Mouse (Mus musculus) heart, adult 18-20 months (tissue): ENCODE data around the gene Gm10842. TPM values are rescaled to one million over a fixed set of nuclear protein-coding genes. Genes with fewer than 3 reads are reported as not detected.
A peak's percentile ranks its signal among the peaks of the same experiment; 100 is the strongest.
"Not testable (repeated sequence)": the region's sequence is repeated elsewhere in the genome, so short reads cannot be mapped to it uniquely, and the experiment has no call there.

Experiments used
- DNase-seq, 2 experiments: peaks; one replicate each; pipeline ENCODE4 v3.0.0; 2021 to 2022; ENCODE audit warnings: mixed read lengths in 1 of 2
- long read RNA-seq, 2 experiments: library from polyadenylated mRNA; stranded (forward); transcript quantifications; one replicate each; pipeline ENCODE4 v2.0.0; 2021
- total RNA-seq, 2 experiments: library from RNA; stranded (reverse); gene quantifications; 2 replicates each; pipeline ENCODE4 v1.2.3; 2021

The Gm10842 gene
- total RNA-seq: not detected
- long read RNA-seq, experiment 1: 0 reads
- long read RNA-seq, experiment 2: 0 reads

GRCm38 (mm10) chr11:105146593-105146992 lies at the start of gene Gm10842:
Gm10842 (plus strand) TSS chr11:105146893.
- no peak for DNase-seq

DNA sequence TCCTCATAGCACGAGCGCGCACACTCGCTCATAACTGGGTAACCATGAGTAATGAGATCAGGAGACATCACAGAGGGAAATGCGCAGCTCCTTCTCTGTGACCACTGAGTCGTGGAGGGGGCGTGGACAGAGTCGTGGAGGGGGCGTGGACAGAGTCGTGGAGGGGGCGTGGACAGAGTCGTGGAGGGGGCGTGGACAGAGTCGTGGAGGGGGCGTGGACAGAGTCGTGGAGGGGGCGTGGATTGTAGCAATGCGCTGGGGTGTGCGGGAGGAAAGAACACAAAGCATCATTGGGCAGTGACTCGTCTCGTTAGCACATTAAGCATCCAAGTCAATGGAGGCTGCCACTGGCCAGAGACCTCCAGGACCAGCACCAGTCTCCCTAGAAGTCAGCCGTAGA lies 34.2 kb upstream of the Gm10842 start:
- DNase-seq: not testable (repeated sequence)

GRCm38 (mm10) chr11:105117814-105118213 lies 28.9 kb upstream of the Gm10842 start:
- no peak for DNase-seq

DNA sequence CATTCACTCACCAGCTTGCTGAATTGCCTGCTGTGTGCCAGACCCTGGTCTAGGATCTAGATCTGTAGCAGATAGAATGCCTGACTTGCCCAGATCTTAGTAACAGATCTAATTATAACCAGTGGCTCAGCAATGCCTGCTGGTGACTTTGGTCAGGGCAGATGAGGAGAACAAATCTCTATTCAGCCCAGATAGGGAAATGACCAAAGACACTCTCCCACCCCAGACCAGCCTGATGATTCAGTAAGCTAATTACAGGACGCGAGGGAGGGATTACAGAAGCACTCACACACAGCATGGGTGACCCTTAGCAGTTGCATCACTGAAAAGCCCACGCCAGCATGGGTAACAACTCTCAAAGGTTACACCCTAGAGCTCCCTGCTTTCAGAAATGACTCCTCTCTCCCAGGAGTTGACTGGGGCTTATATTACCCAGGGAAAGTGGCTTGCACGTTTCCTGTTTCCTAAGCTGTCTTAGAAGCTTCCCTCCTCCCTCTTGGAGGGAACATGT lies 26.1 kb upstream of the Gm10842 start:
- no peak for DNase-seq

DNA sequence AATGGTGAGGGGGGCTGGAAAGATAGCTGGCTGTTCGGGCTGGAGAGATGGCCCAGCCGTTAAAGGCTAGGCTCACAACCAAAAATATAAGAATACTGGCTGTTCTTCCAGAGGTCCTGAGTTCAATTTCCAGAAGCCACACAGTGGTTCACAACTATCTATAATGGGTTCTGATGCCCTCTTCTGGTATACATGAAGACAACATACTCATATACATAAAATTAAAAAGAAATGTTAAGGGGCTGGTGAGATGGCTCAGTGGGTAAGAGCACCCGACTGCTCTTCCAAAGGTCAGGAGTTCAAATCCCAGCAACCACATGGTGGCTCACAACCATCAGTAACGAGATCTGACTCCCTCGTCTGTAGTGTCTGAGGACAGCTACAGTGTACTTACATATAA lies 24.9 kb upstream of the Gm10842 start:
- not testable (repeated sequence) for DNase-seq

GRCm38 (mm10) chr11:105123986-105124385 lies 22.7 kb upstream of the Gm10842 start:
- DNase-seq: peak; percentile 30 to 50

GRCm38 (mm10) chr11:105125735-105126519 lies 20.8 kb upstream of the Gm10842 start, which contains the start of gene Mettl2:
Mettl2 (plus strand) TSS chr11:105126425.
- DNase-seq: peak; percentile 82 to 88

- no peak for DNase-seq
Measured at GRCm38 (mm10) chr11:105126520-105127029, 20.1 kb upstream of the Gm10842 start.

DNA sequence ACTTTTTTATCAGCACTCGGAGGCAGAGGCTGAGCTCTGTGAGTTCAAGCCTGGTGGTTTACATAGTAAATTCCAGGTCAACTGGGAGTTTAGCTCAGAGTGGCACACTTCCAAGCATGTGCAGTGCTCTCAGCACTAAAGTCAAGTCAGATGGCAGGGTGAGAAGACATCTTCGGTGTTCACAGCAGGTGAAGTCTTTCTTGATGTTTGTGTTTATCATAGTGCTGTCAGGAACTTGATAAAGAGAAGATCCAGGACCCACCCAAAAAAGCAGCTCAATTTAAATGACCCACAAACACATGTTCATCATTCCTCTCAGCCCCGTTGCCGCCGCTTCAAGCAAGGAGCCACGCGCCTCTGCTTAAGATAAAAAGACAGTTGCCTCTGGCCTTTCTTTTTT lies 11.0 kb upstream of the Gm10842 start:
- DNase-seq: no peak

DNA sequence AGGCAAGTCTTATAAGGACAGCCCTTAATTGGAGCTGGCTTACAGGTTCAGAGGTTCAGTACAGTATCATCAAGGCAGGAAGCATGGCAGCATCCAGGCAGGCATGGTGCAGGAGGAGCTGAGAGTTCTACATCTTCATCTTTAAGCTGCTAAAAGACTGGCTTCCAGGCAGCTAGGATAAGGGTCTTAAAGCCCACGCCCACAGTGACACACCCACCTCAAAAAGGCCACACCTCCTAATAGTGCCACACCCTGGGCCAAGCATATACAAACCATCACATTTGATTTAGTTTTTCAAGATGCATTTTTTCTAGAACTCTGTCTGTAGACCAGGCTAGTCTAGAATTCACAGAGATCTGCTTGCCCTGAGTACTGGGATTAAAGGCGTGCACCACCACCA lies 9.4 kb upstream of the Gm10842 start:
- not testable (repeated sequence) for DNase-seq

GRCm38 (mm10) chr11:105140512-105140911 lies 6.2 kb upstream of the Gm10842 start:
- not testable (repeated sequence) for DNase-seq

- DNase-seq: no peak
Measured at GRCm38 (mm10) chr11:105141115-105141514, 5.6 kb upstream of the Gm10842 start.

DNA sequence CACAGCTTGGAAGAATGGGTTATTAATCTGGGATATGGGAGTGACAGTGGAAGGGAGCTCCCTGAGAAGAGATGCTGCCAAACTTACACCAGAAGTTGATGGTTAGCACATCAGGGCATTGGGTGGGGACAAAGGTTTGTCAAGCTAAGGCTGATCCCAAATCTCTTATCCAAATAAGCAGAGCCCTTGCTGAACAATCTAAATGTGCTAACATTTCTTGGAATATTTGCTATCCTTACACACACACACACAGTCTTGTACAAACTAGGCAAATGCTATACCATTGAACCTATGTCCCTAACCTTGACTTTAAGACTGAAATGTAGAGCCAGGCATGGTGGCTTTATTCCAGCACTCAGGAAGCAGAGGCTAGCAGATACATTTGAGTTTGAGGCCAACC lies 3.1 kb upstream of the Gm10842 start:
- no peak for DNase-seq

DNA sequence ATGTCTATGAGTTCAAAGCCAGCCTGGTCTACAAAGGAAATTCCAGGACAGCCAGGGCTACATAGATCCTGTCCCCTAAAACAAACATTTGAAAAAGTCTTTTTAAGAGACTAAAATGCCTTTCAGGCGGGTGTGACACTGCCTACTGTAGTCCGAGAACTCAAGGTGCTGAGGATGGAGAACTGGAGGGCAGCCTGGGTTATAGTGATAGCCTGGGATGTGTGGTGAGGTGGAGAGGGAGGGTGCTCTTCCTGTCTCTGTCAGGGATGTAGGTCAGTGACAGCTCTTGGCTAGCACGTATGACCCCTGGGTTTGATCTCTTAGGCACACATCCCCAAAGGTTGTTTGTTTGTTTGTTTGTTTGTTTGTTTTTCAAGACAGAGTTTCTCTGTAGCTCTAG lies 2.6 kb upstream of the Gm10842 start:
- no peak for DNase-seq

DNA sequence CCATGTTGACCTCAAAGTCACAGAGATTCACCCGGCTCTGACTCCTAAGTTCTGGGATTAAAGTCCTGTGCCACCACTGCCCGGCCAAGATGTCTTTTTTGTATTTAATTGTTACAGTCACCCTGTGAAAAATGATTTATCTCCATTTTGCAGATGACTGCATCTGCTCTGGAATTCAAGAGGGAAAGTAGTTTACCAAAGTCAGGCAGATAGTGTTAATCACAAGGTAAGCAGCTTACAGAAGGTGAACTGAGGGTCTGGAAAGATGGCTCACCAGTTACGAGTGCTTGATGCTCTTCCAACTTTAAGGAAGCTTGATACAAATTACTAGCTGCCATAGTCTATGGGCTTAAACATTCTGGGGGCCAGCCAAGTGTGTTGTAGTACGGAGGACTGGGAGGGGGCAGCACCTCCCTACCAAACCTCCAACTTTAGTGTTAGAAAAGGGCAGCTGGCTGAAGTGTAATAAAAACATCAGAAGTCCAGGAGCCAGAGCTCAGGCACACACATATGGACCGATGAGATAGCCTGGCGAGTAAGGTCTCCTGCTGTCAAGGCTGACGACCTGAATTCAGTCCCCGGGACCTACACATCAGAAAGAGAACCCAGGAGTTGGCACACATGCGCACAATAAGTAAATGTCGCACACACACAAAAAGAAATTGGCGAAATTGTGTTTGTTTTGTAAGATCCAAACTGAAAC lies 2.0 kb upstream of the Gm10842 start:
- DNase-seq: no peak

GRCm38 (mm10) chr11:105145211-105145610 lies 1.5 kb upstream of the Gm10842 start:
- no peak for DNase-seq

- no peak for DNase-seq
Measured at GRCm38 (mm10) chr11:105149353-105149752, 2.7 kb downstream of the Gm10842 start.

DNA sequence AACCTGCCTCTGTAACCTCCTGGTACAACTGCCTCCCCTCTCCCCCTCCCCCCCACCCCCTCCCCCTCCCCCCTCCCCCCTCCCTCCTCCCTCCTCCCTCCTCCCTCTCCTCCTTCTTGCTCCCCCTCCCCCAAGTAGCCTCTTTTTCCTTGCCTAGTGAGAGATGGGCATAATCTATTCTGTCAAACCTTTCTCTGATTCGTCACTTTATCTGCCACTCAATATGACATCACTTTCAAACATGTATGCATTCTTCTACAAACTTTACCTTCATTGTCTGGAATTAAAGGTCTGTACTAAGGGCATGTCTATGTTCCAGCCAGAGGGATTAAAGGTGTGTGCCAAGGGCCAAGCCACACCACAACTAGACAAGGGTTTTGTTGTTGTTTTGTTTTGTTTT lies 3.1 kb downstream of the Gm10842 start:
- no peak for DNase-seq

DNA sequence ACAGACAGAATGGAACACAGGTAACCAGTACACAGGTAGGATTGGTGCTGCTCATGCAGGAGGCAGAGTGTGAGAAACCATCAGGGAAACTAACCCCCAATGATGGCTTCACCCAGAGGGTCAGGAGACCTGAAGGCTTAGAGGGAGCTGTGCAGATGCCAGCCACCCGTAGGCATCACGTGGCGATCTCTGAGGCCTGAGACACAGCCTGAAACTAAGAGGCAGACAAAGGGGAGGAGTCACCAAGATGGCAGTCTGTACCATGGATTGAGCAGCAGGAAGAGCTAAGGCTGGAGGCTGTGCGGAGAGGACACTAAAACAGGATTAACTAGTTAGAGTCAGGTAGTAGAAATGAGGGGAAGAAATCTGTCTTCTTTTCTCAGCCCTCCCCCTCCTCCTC lies 4.0 kb downstream of the Gm10842 start:
- no peak for DNase-seq

GRCm38 (mm10) chr11:105151226-105152016 lies 4.7 kb downstream of the Gm10842 start:
- DNase-seq: no peak

DNA sequence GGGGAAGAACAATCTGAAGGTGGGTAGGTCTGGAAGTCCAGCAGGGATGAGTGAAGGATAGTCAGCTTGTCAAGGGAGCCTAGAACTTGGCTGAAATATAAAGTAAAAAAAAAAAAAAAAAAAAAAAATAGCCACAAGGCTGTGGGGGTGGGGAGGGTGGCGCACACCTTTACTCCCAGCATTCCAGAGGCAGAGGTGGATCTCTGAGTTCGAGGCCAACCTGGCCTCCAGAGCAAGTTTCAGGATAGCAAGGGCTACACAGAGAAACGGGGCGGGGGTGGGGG lies 5.3 kb downstream of the Gm10842 start:
- DNase-seq: no peak

- no peak for DNase-seq
Measured at GRCm38 (mm10) chr11:105152357-105152899, 5.7 kb downstream of the Gm10842 start.
